Mouse (Mus musculus): ENCODE data around the gene Ptpn4. TPM values are rescaled to one million over a fixed set of nuclear protein-coding genes. Genes with fewer than 3 reads are reported as not detected.
A peak's percentile ranks its signal among the peaks of the same experiment; 100 is the strongest.

The Ptpn4 gene
- polyA plus RNA-seq (2012; ENCODE audit: insufficient read depth, low replicate concordance), result 1.6 and 1.9 TPM in 2 replicates

DNA sequence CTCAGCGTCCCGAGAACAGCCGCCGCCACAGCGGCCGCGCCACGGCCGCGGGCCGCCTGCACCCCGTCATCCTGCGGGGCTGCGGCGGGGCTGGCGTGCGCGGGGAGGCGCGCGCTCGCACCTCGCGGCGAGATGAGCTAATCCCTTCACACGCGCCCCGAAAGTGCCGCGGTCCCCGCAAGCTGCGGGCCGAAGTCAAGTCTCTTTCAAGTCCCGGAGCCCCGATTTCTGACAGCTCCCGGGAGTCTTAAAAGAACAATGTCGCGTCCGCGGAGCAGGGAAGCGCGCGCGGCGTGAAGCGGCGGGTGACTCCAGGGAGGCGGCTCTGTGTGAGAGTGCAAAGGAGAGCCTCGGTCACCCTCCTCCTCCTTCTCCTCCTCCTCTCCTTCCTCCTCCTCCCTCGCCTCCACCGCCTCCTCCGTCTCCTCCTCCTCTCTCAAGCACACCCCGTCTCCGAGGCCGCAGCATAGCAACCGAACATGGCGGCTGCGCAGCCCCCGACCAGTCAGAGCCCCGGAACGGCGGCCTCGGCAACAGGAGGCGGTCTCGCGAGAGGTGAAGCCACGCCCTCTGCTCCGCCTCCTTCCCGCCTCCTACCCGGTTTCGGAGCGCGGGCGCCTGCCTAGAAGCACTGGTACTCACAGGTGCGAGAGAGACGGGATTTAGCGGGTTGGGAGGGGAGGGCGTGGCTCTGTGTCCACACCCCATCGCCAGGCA is at the start of gene Ptpn4:
TSS of gene Ptpn4 (minus strand) at position 579 of the 717 bp plus-strand sequence.
- no peaks in the 10 kb centered on the region for H3K36me3 ChIP-seq (replicated peaks; ENCODE audit: low read length)
- H3K4me3 ChIP-seq (replicated peaks), result peak within 1 kb of the TSS; percentile 94
- TF ChIP-seq GATA1 (IDR thresholded peaks at IDR 0.05; ENCODE audit: borderline replicate concordance, low read length) (no peak), FLI1 (IDR thresholded peaks at IDR 0.05; ENCODE audit: low read length) (no peak)
- peaks cover 15% of the 10 kb centered on the region for H3K4me1 ChIP-seq
- peaks cover 3% of the 10 kb centered on the region for H3K27me3 ChIP-seq (replicated peaks)
- H3K9me3 ChIP-seq, result no peaks in the 10 kb centered on the region

DNA sequence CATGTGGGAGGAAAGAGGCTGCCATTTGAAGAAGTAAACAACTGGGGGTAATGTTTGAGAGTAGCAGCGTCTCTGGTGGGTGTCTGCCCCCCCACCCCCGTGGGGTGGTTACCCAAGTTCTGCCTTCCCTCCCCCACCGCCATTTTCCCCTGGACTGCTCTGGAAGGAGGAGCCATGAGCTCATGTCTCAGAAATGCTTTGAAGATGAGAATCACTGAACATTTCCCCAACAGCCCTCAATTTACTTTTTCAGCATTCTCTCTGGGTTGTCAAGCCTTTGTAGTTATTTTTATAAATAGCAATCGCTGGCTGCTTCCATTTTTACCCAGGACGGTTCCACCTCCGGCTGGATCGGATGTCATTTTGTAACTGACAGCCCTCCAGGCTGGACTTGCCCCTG is 48.9 kb upstream of the Ptpn4 start:
- no peak for TF ChIP-seq FLI1 (IDR thresholded peaks at IDR 0.05; ENCODE audit: low read length)
- TF ChIP-seq GATA1 (IDR thresholded peaks at IDR 0.05; ENCODE audit: borderline replicate concordance, low read length), result no peak
- H3K27me3 ChIP-seq (replicated peaks), result peaks cover 18% of the 10 kb centered on the region
- H3K9me3 ChIP-seq, result no peaks in the 10 kb centered on the region
- no peaks in the 10 kb centered on the region for H3K36me3 ChIP-seq (replicated peaks; ENCODE audit: low read length)
- peaks cover 9% of the 10 kb centered on the region for H3K4me1 ChIP-seq
- H3K4me3 ChIP-seq (replicated peaks), result no peak overlapping the region

DNA sequence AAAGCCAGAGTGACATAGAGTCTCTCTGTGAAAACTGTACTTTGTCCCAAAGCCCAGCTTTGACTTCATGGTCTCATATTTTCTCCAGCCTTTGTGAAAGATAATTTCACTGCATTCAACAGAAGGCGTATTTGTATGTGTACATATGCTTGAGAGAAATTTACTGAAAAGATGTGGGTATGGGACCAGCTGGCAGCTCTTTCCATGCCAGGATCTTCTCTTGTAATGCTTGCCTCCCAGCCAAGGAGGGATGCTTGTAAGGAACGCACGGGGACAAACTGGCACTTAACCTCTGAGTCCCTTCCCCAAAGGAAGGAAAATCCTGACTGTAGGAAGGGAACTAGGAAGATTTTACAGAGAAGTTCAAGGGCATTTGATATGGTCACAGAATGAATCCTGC is 46.9 kb upstream of the Ptpn4 start:
- Histone ChIP-seq H3K36me3 (replicated peaks; ENCODE audit: low read length) (no peaks in the 10 kb centered on the region), H3K27me3 (replicated peaks) (peaks cover 17% of the 10 kb centered on the region), H3K4me1 (peaks cover 12% of the 10 kb centered on the region), H3K4me3 (replicated peaks) (no peak overlapping the region), H3K9me3 (no peaks in the 10 kb centered on the region)
- TF ChIP-seq FLI1 (IDR thresholded peaks at IDR 0.05; ENCODE audit: low read length) (no peak), GATA1 (IDR thresholded peaks at IDR 0.05; ENCODE audit: borderline replicate concordance, low read length) (no peak)

DNA sequence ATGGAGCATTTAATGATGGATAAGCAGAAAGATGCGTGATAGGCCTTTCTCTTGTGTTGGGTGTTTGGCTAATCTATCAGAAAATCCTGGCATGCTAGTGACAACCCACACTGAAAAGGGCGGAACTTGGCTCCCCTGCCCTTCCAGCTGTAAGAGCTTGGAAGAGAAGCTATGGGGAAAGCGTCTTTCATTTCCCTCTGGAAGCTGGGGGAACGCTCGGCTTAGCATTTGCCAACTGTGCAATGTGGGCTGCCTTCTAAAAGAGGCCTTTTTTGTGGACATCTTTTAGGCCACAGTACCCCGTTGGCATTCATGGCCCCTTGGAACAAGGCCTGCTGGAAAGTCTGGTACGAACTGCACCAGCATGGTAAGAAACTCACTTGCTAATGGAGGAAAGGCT is 41.5 kb upstream of the Ptpn4 start:
- TF ChIP-seq GATA1 (IDR thresholded peaks at IDR 0.05; ENCODE audit: borderline replicate concordance, low read length), result no peak
- no peak for TF ChIP-seq FLI1 (IDR thresholded peaks at IDR 0.05; ENCODE audit: low read length)
- Histone ChIP-seq H3K9me3 (no peaks in the 10 kb centered on the region), H3K4me1 (peaks cover 6% of the 10 kb centered on the region; the same call in 1 of the 2 replicates), H3K4me3 (replicated peaks) (no peak overlapping the region), H3K36me3 (replicated peaks; ENCODE audit: low read length) (no peaks in the 10 kb centered on the region), H3K27me3 (replicated peaks) (peaks cover 6% of the 10 kb centered on the region)

DNA sequence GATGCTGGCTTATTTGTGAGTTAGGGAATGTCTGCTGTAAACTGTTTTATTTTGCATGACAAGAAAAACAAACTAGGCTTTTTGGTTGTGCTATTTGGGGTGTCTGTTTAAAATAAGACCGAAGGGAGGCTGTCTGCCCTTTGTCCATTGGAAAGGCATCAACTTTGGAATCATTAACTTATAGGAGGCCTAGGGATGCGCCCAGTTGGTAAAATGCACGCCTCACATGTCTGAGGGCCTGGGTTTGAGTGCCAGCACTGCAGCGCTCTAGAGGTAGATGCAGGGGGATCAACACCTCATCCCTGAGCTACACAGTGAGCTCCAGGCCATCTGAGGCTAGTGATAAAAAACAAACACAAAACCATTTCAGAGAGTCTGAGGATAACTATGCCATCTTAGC is 40.1 kb upstream of the Ptpn4 start:
- peaks cover 6% of the 10 kb centered on the region; the same call in 1 of the 2 replicates for H3K4me1 ChIP-seq
- no peaks in the 10 kb centered on the region for H3K36me3 ChIP-seq (replicated peaks; ENCODE audit: low read length)
- peaks cover 4% of the 10 kb centered on the region for H3K27me3 ChIP-seq (replicated peaks)
- TF ChIP-seq GATA1 (IDR thresholded peaks at IDR 0.05; ENCODE audit: borderline replicate concordance, low read length) (no peak), FLI1 (IDR thresholded peaks at IDR 0.05; ENCODE audit: low read length) (no peak)
- H3K9me3 ChIP-seq, result no peaks in the 10 kb centered on the region
- H3K4me3 ChIP-seq (replicated peaks), result no peak overlapping the region

DNA sequence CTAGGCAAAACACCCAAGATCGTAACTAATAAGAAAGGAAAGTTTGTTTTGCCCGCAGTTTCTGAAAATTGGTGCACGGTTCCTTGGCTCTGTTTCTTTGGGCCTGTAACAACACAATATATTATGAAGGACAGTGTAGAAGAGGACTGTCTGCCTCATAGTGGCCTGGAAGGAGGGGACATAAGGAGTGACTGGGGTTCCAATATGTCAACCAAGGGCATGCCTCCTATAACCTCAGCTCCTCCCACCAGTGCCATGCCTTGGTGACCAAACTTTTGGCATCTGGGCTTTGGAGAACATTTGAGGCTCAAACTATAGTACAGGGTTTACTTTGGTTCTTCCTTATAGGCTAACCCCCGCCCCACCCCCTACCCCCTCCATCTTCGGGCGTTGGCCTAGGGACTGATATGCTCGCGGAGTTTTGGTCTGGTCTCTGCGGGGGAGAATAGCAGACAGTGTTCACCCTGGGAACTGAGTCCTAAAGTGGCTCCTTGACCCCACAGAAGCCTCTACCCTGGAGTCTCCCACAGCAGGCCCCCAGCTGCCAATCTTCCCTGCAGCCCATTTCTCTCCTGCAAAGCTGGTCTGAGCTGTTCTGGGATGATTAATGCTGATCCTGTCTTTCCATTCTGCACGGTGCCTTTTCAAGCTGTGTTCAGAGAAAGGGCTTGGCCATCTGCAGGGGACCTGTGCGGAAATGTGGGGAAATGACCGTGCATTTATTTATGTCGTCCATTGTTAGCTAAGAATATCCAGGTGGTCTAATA is 31.2 kb upstream of the Ptpn4 start:
- Histone ChIP-seq H3K4me1 (0 out of 2 replicates have a peak, but pooled peaks cover 6% of the 10 kb centered on the region), H3K4me3 (replicated peaks) (no peak overlapping the region), H3K36me3 (replicated peaks; ENCODE audit: low read length) (no peaks in the 10 kb centered on the region), H3K27me3 (replicated peaks) (peaks cover 2% of the 10 kb centered on the region), H3K9me3 (0 out of 2 replicates have a peak, but pooled peaks cover 7% of the 10 kb centered on the region)
- TF ChIP-seq GATA1 (IDR thresholded peaks at IDR 0.05; ENCODE audit: borderline replicate concordance, low read length) (no peak), FLI1 (IDR thresholded peaks at IDR 0.05; ENCODE audit: low read length) (no peak)

DNA sequence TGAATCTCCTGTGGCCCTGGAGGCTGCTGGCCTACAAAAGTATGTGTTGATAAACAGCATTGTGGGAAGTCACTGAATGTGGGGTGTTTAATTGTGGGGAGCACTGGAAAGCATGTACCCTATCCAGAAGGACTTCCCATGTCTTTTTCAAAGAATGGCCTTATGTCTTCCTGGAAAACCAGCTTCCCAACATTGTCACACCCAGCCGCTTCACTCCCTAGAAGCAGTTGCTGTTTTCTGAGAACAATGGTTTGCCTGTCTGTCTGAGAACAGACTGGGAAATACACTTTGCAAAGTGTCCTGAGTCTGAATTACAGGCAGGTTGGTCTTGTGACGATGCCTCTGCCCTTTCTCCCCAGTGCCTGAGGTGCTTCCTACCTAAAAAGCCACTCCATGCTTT is 29.9 kb upstream of the Ptpn4 start:
- TF ChIP-seq FLI1 (IDR thresholded peaks at IDR 0.05; ENCODE audit: low read length), result no peak
- no peak for TF ChIP-seq GATA1 (IDR thresholded peaks at IDR 0.05; ENCODE audit: borderline replicate concordance, low read length)
- H3K36me3 ChIP-seq (replicated peaks; ENCODE audit: low read length), result no peaks in the 10 kb centered on the region
- H3K4me1 ChIP-seq, result 0 out of 2 replicates have a peak, but pooled peaks cover 7% of the 10 kb centered on the region
- H3K27me3 ChIP-seq (replicated peaks), result peaks cover 2% of the 10 kb centered on the region
- 0 out of 2 replicates have a peak, but pooled peaks cover 7% of the 10 kb centered on the region for H3K9me3 ChIP-seq
- H3K4me3 ChIP-seq (replicated peaks), result no peak overlapping the region

DNA sequence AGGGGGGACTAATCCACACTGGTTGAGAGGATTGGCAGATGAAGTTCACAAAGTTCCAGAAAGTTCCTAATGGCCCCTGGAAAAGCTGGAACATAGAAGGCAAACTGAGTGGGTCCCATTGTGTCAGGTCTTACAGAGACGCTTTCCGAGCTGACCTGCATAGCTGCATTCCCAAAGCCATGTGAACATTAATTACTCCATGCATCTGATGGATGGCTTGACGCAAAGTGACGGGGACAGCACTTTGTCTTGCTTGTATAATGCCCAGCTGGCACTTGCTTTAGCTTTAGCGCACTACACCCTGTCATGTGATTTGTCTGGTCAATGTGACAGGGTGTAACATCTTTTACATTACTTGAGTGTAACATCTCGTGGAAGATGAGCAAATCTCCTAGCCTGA is 27.9 kb upstream of the Ptpn4 start:
- Histone ChIP-seq H3K4me1 (0 out of 2 replicates have a peak, but pooled peaks cover 7% of the 10 kb centered on the region), H3K36me3 (replicated peaks; ENCODE audit: low read length) (no peaks in the 10 kb centered on the region), H3K27me3 (replicated peaks) (peaks cover 2% of the 10 kb centered on the region), H3K9me3 (0 out of 2 replicates have a peak, but pooled peaks cover 2% of the 10 kb centered on the region), H3K4me3 (replicated peaks) (no peak overlapping the region)
- TF ChIP-seq GATA1 (IDR thresholded peaks at IDR 0.05; ENCODE audit: borderline replicate concordance, low read length), result no peak
- TF ChIP-seq FLI1 (IDR thresholded peaks at IDR 0.05; ENCODE audit: low read length), result no peak

DNA sequence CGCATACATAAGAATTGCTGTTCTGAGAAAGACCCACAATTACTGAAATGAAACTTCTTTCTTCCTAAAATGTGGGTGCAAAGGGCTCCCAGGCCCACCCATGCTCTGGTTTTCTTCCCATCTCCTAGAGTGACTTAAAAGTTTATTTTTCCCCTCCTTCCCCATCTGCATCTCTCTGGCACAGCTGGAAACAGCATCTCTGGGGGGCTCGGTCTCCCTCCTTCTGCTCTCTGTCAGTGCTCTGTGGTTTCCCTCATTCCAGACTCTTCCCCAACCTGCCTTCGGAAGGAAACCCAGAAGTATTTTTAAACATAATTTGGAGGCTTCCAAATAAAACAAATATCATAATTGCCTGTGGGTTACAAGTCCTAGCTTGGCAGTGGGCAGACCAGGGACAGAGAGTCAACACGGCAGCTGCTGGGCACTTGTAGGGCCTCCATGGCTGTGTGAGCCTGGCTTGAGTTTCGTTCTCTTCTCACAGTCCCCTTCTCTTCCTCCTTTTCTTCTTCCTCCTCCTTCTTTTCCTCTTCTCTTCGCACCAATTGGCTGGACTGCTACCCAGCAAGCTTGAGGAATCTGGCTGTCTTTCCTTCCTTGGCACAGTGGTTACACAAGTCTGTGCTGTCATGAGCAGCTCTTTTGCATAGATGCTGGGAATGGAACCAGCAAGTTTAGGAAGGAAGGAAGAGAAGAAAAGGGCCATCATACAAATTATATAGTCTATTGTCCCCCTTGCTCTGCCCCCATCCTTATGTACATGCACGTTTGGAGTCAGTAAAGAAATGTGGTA is 26.3 kb upstream of the Ptpn4 start:
- no peaks in the 10 kb centered on the region for H3K9me3 ChIP-seq
- no peaks in the 10 kb centered on the region for H3K36me3 ChIP-seq (replicated peaks; ENCODE audit: low read length)
- H3K4me1 ChIP-seq, result peaks cover 12% of the 10 kb centered on the region
- TF ChIP-seq GATA1 (IDR thresholded peaks at IDR 0.05; ENCODE audit: borderline replicate concordance, low read length) (no peak), FLI1 (IDR thresholded peaks at IDR 0.05; ENCODE audit: low read length) (no peak)
- H3K4me3 ChIP-seq (replicated peaks), result no peak overlapping the region
- H3K27me3 ChIP-seq (replicated peaks), result peaks cover 2% of the 10 kb centered on the region

Measured in megakaryocyte, embryonic 14.5 days (primary cell).